Mouse (Mus musculus): ENCODE measurements around the gene Sh2d6.

GRCm38 (mm10) chr6:72476836-72477235 is 44.7 kb downstream of the Sh2d6 start:
- no peak for TF ChIP-seq CTCF (IDR thresholded peaks at IDR 0.05; ENCODE audit: low read depth)
- TF ChIP-seq EP300 (IDR thresholded peaks at IDR 0.05; ENCODE audit: low read depth) = no peak

Data from heart, postnatal 0 days (tissue).